Mouse (Mus musculus) cerebellum, postnatal 10 days (tissue): ENCODE data around the gene Litaf.
"Not testable (repeated sequence)": the region's sequence is repeated elsewhere in the genome, so short reads cannot be mapped to it uniquely, and the experiment has no call there.

Experiments
- DNase-seq, 2 experiments: peaks; one replicate each; pipeline ENCODE4 v3.0.0; 2021; ENCODE audit warnings: mixed read lengths in 2 of 2

Gene Litaf

GRCm38 (mm10) chr16:10989896-10990295 lies 76.1 kb downstream of the Litaf start:
- DNase-seq = peak in 1 of 2 experiments; percentile 23

- no peak for DNase-seq
These were observed 76.6 kb downstream of the Litaf start for GRCm38 (mm10) chr16:10989361-10989760.

- DNase-seq = no peak
These were observed 77.7 kb downstream of the Litaf start for GRCm38 (mm10) chr16:10988261-10988660.

GRCm38 (mm10) chr16:10984534-10984933 lies 81.4 kb downstream of the Litaf start:
- DNase-seq = no peak

GRCm38 (mm10) chr16:10981493-10982070 lies 84.4 kb downstream of the Litaf start:
- no peak for DNase-seq

GRCm38 (mm10) chr16:10979064-10979803 lies 86.7 kb downstream of the Litaf start:
- no peak for DNase-seq

GRCm38 (mm10) chr16:10977877-10978276 lies 88.1 kb downstream of the Litaf start:
- DNase-seq = no peak

GRCm38 (mm10) chr16:10976202-10976631 lies 89.7 kb downstream of the Litaf start:
- DNase-seq = no peak

GRCm38 (mm10) chr16:10974939-10975338 lies 91.0 kb downstream of the Litaf start:
- DNase-seq = peak in 1 of 2 experiments; percentile 49

- DNase-seq = peak; percentile 34 to 44
These were observed 91.9 kb downstream of the Litaf start for GRCm38 (mm10) chr16:10974037-10974446.

- DNase-seq = no peak
These were observed 93.7 kb downstream of the Litaf start for GRCm38 (mm10) chr16:10972259-10972658.

- not testable (repeated sequence) for DNase-seq
These were observed 96.0 kb downstream of the Litaf start for GRCm38 (mm10) chr16:10969944-10970343.

- no peak for DNase-seq
These were observed 96.6 kb downstream of the Litaf start for GRCm38 (mm10) chr16:10969342-10969741.

GRCm38 (mm10) chr16:10968299-10968698 lies 97.7 kb downstream of the Litaf start:
- DNase-seq = no peak

- DNase-seq = peak in 1 of 2 experiments; percentile 38
These were observed 98.2 kb downstream of the Litaf start for GRCm38 (mm10) chr16:10967756-10968155.

GRCm38 (mm10) chr16:10967013-10967412 lies 98.9 kb downstream of the Litaf start:
- no peak for DNase-seq

GRCm38 (mm10) chr16:10965034-10965433 lies 100.9 kb downstream of the Litaf start:
- DNase-seq = no peak

- no peak for DNase-seq
These were observed 105.0 kb downstream of the Litaf start for GRCm38 (mm10) chr16:10960916-10961315.

GRCm38 (mm10) chr16:10958763-10959440 lies 107.1 kb downstream of the Litaf start:
- peak; percentile 42 to 57 for DNase-seq

- DNase-seq = not testable (repeated sequence)
These were observed 107.7 kb downstream of the Litaf start for GRCm38 (mm10) chr16:10958307-10958706.

- DNase-seq = no peak
These were observed 108.2 kb downstream of the Litaf start for GRCm38 (mm10) chr16:10957794-10958193.

- peak; percentile 33 to 38 for DNase-seq
These were observed 108.8 kb downstream of the Litaf start for GRCm38 (mm10) chr16:10956938-10957685.

- no peak for DNase-seq
These were observed 110.9 kb downstream of the Litaf start for GRCm38 (mm10) chr16:10955078-10955477.
